Mouse (Mus musculus) CH12.LX (cell line): ENCODE measurements around the gene Mcur1.

Experiments
- HCFC1 ChIP-seq: IDR thresholded peaks from 2 replicates; pipeline ENCODE4 v1.6.1; 2012; ENCODE audit warnings: low read depth, mild to moderate bottlenecking, inconsistent platforms, low read length, improper control_type of control experiment
- MAX ChIP-seq: IDR thresholded peaks from 2 replicates; pipeline ENCODE4 v1.6.1; 2011; ENCODE audit warnings: low read length, improper control_type of control experiment
- TBP ChIP-seq: conservative IDR thresholded peaks from 2 replicates; pipeline ENCODE4 v1.6.1; 2011; ENCODE audit warnings: low read depth, low read length, improper control_type of control experiment
- TCF12 ChIP-seq: IDR thresholded peaks from 2 replicates; pipeline ENCODE4 v1.6.1; 2014; ENCODE audit warnings: low read depth, mild to moderate bottlenecking, inconsistent platforms, low read length, improper control_type of control experiment
- USF1 ChIP-seq: IDR thresholded peaks from 2 replicates; pipeline ENCODE4 v1.6.1; 2014; ENCODE audit warnings: low read depth, mild to moderate bottlenecking, inconsistent platforms, low read length, improper control_type of control experiment

GRCm38 (mm10) chr13:43579740-43580139, 19.7 kb upstream of the Mcur1 start:
- TF ChIP-seq HCFC1 (no peak), TCF12 (no peak), MAX (no peak), USF1 (no peak), TBP (no peak)
